Mouse (Mus musculus): ENCODE data around the gene Strap.
"Not testable (repeated sequence)": the region's sequence is repeated elsewhere in the genome, so short reads cannot be mapped to it uniquely, and the experiment has no call there.

The Strap gene

DNA sequence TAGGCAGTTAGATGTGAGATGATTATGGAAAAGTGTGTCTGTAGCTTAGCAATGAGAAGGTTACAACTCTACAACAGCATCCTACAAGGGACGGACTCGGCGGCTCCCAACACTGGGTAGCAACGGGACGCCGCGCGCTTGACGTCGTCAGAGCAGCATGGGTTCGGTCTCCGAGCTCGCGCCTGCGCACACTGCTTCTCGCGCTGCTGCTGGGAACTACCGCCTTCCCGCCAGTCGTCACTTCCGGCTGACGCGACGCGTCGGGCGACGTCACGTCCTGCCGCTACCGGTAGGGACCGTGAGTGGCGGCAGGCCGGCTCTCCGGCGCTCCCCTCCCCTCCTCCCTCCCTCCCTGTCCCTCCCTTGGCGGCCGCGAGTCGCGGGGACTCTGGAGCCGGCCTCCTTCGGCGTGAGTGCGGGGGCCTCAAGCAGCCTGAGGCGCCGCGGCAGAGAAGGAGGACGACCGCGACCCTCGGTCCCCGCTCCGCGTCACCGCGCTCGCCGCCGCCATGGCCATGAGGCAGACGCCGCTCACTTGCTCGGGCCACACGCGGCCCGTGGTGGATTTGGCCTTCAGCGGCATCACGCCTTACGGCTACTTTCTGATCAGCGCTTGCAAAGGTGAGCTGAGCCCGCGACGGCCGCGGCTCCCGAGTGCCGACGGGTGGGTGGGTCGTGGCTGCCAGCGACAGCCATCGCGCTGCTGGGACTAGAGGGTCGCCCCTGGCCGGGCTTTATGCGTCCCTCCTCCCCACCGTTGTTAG, at the start of gene Strap:
Gene Strap (plus strand): TSS at position 233 of the 764 bp plus-strand sequence.
- in situ Hi-C loops (cut with MboI, MseI), result loop anchor here (5.0 kb wide), 1 partner anchor 328 kb away; no protein-coding TSS in a partner anchor

DNA sequence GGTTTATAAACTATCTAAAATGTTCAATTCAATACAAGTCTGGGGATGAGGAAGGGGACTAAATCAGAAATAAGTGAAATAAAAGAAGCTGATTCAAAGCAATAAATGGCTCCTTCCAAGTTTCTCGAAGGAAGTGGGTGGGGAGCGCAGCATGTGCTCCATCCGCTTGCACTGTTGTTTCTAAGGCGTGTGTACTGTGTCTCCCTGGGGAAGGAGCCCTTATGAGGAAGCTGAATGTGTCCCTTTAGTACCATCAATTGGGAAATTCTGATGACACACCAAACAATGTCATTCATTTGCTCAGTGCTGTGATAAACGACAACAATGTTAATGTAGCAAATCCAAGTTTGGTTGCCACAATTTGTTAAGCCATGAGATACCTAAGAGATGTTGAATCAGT, 47.2 kb upstream of the Strap start:
- in situ Hi-C loops (cut with MboI, MseI), result loop anchor here (25.0 kb wide), 1 partner anchor 1675 kb away; no protein-coding TSS in a partner anchor

DNA sequence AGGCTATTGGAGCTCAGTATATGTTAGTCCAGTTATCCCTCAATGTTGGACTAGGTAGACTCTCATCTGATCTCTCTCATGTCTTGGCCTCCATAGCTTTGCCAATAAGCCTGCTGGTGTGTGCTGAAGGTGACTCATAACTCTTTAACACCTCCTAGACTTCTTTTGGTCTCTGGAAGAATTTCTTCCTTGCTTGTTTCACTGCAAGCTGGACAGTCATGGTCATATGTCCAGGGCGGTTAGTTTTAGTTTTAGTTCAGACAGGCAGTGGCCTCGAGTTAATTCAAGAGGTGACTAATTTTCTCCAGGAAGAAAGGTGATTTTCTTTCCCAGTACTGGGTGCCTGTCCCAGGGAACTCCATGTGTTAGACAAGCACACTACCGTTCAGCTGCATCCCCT, 46.8 kb upstream of the Strap start:
- in situ Hi-C loops (cut with MboI, MseI), result loop anchor here (25.0 kb wide), 1 partner anchor 1676 kb away; no protein-coding TSS in a partner anchor

DNA sequence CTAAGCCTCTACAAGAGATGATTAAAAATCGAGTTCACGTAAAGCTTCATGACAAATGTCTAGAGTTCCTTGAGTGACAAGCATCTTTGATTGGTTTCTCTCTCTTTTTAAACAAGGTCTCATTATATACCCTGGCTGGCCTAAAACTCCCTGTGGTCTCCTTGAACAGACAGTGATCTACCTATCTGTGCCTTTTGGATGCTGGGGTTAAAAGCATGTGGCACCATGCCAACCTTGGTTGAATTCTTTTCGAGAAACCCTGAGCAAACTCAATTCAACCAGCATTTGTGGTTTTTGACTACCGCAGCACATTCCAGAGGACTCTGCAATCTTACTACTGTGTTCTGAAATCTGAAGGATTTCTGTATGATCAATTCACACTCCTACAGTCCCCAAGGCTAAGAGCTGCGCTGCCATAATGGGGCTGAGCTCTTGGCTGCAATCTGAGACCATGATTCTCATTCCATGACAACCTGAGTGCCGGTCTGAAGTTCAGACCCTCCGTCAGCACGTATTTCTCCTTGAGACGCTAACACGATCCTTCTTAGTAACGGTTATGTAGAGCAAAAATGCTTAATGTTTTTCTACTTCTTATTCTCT, 46.3 kb upstream of the Strap start:
- in situ Hi-C loops (cut with MboI, MseI), result loop anchor here (25.0 kb wide), 1 partner anchor 1676 kb away; no protein-coding TSS in a partner anchor

DNA sequence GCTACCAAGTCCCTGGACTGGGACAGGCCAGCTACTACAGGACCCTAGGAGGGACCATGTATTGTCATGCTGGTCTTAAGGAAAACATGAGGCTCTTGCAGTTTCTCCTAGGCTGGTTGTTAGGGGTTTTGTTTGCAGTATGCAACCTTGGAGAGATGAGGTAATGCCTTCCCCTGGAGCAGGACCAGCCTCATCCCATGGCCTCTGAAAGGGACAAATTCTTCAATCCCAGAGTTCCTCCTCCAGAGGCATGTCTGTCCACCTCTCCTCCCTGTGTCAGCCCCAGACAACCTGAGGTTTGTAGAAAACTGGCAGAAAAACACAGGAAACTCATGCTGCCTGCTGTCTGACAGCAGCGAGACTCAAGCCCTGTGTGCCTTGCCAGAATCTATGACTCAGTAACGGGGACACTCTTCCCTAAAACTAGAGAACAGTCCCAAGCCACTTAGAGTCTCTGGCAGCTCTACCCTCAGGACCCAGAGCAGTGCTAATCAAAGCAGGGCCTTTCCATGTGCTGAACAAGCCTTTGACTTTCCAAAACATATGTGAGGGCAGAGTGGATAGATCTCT, 44.2 kb upstream of the Strap start:
- in situ Hi-C loops (cut with MboI, MseI), result loop anchor here (25.0 kb wide), 1 partner anchor 1678 kb away; no protein-coding TSS in a partner anchor

DNA sequence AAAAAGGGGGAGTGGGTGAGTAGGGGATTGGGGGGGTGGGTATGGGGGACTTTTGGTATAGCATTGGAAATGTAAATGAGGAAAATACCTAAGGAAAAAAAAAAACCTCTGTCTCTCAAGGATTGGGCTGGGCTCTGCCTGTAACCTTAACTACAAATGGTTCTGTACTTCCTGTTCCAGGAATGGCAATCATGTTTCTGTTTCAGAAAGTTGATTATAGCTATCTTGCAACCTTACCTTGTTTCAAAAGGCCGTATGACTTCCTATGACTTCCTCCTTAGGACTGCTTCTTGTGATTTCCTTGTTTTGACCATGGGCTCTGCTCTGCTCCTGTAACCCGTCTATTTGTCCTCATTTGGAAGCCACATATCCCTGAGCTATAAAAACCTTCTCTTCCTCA, 40.6 kb upstream of the Strap start:
- in situ Hi-C loops (cut with MboI, MseI), result loop anchor here (25.0 kb wide), 1 partner anchor 1682 kb away; no protein-coding TSS in a partner anchor

DNA sequence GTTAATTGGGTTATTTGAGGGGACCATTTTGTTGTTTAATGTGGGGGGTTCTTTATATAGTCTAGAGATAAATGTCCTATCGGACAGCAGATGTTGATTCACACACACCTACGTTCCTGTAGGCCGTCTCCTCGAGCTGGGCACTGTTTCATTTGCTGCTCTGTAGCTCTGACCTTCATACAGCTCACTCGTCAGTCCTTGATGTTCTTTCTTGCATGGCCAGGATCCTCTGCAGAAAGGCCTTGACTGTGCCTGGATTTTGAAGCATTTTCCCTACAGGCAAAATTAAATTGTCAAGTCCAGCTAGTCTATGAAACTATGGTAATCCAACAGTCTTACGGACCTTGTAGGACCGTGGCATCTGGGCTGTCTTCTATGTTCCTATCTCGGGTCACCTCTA, 39.8 kb upstream of the Strap start:
- in situ Hi-C loops (cut with MboI, MseI), result loop anchor here (25.0 kb wide), 1 partner anchor 1683 kb away; no protein-coding TSS in a partner anchor

DNA sequence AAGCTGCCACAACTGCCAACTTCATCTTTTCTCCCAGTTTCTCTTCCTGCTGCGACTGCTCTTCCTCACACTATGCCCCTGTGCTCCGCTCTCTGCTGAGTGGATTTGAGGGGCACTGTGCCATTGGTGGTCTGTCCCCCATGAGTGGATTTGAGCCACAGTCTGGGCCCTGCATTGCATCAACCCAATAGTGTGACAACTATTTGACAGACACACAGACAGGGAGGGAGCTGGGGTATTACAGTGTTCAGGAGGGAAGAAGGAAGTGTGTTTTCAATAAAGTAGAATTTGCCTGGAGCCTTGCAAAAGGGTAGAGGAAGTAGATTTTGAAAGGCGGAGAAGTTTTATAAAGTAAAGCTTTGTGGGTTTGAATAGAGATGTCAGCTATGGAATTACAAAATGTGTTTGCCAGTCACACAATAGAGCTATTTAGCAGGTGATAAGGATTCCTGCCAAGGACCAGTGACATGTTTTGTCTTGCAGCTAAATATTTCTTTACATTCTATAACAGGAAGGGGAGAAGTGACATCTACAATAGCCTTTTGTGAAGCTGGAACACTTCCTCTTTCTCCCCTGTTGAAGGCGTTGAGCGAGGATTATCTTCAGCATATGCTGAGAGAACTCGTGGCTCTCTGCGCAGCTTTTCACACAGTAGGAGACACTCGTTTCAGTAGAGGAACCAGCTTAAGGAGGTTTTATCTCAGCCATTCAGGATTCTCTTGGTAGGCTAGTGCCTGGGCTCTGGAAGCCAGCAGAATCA, 38.3 kb upstream of the Strap start:
- in situ Hi-C loops (cut with MboI, MseI), result loop anchor here (25.0 kb wide), 1 partner anchor 1684 kb away; no protein-coding TSS in a partner anchor

DNA sequence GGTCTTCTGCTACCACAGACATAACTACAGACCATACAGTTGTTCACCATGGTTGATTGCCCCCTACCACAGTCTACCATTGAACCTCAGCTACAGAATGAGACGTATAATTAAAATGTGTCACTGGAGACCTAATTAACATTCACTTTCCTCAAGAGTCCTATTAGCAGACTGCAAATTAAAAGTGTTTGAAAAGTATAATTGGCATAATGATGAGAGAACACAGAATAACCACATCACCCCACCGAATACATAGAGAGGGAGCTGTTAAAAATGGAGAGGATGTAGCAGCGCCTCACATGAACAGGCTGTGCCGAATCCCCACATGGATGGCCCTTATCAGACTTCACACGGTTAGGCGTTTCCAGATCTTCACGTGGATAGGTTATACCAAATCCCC, 35.4 kb upstream of the Strap start:
- in situ Hi-C loops (cut with MboI, MseI), result loop anchor here (25.0 kb wide), 1 partner anchor 1687 kb away; no protein-coding TSS in a partner anchor

DNA sequence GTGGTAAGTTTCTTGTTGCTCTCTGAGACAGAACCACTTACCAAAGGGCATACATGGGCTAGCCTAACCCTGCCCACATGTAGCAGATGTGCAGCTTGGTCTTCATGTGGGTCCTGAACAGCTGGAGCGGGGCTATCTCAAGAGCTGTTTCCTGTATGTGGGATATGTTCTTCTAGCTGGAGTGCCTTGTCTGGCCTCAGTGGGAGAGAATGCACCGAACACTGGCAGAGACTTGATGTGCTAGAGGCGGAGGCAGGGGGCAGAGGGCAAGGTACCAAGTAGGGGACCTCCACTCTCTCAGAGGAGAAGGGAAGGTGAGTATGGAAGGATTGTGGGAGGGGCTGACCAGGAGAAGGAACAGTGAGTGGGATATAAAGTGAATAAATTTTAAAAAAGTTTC, 32.7 kb upstream of the Strap start:
- in situ Hi-C loops (cut with MboI, MseI), result no loop called here

DNA sequence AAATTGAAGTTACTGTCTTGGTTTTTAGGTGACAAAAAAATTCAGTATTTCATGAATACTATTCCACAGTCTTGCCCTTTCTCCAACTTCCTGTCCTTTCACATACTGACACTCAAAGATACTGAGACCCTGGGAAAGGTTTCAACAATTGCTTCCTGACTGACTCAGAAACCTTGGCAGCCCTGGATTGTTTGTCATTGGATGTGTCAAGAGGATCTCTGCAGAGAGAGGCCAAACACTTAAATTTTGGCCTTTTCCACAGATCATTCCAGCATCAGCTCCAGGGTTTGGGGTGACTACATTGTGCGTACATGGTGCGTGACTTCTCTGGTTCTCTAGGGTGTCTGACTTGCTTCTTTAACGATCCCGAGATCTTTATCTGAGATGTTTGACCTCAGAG, 32.0 kb upstream of the Strap start:
- in situ Hi-C loops (cut with MboI, MseI), result no loop called here

DNA sequence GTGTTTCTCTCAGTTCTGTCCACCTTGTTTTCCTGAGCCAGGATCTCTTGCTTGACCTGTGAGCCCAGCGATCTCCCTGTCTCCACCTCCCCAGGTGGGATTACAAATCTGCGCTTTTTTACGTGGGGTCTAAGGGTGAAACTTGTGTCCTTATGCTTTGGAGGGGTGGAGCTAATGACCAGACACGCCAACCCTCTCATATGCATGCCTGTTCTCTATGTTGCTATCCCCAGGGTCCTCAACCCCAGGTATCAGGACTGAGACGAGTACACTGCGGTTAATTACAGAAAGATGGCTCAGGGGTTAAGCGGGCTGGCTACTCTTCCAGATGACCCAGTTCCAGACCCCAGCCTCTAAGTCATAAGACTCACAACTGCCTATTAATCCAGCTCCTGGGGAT, 31.4 kb upstream of the Strap start:
- in situ Hi-C loops (cut with MboI, MseI), result no loop called here

DNA sequence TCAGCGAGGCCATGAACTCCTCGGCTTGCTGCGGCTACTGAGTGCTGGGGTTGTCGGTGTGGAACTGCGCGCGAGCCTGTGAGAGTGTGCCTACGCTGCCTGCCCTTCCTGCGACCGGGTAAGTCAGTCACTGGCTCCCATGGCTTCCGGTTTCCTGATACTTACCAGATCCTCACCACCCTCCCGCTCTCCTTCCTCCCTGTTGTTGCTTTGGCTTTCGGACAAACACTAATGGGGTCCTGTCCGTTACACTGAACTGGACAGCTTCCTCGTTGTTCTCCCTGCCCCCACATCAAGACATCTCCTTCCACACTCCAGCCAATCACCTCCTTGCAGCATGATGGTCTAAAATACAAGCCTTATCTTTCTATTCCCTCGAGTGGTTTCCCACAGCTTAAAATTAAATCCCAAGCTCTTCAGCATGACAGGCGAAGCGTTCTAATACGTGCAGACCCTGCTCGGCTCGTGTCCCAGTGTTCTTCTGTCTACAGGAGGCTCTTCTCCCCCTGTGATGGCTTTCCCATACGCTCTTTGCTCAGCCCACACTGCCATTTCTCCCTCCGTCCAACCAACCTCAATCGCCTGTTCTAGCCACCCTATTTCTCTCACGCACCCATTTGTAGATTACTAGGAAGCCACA, 30.5 kb upstream of the Strap start:
- in situ Hi-C loops (cut with MboI, MseI), result no loop called here

DNA sequence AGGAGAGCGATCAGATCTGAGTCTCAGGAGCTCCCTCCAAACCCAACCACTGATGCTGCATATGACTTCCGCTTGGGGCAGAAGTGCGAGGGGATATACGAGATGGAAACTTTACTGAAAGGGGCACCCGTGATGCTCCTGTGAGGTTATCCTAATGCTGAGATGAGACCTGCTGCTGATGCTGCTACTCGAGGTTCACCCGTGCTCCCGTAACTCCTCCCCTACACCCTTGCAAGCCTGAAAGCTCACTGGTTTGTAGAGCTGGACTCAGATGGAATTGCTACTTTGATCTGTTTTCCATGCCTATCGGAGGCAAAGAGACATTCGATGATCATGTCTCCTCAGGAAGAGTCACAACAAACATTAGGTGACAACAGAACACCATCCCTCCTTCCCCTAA, 28.7 kb upstream of the Strap start:
- in situ Hi-C loops (cut with MboI, MseI), result no loop called here

DNA sequence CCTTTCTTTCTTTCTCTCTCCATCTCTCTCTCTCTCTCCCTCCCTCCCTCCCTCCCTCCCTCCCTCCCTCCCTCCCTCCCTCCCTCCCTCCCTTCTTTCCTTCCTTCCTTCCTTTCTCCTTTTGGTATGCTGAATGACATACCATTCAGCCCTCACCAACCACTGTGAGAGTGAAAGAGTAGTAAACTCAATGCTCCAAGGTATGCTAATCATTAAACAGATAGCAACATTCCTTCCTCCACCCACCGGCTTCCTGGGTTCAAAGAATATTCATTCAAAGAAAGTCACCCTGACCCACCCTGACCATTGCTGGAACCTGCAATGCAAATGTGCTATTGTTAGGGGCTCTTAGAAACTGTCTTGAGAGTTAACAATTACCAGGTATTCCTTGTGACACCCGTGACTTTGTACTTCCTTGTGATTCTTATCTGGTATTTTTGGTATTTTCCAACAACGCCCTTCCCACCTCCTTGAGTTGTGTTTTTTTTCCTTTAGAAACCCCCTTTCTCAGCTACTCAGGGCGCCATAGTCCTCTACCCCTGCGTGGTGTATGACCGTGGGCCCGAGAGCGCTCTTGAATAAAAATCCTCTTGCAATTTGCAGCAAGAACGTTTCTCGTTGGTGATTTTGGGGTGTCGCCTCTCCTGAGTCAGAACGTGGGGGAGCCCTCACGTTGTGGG, 26.0 kb upstream of the Strap start:
- in situ Hi-C loops (cut with MboI, MseI), result not testable (repeated sequence)

DNA sequence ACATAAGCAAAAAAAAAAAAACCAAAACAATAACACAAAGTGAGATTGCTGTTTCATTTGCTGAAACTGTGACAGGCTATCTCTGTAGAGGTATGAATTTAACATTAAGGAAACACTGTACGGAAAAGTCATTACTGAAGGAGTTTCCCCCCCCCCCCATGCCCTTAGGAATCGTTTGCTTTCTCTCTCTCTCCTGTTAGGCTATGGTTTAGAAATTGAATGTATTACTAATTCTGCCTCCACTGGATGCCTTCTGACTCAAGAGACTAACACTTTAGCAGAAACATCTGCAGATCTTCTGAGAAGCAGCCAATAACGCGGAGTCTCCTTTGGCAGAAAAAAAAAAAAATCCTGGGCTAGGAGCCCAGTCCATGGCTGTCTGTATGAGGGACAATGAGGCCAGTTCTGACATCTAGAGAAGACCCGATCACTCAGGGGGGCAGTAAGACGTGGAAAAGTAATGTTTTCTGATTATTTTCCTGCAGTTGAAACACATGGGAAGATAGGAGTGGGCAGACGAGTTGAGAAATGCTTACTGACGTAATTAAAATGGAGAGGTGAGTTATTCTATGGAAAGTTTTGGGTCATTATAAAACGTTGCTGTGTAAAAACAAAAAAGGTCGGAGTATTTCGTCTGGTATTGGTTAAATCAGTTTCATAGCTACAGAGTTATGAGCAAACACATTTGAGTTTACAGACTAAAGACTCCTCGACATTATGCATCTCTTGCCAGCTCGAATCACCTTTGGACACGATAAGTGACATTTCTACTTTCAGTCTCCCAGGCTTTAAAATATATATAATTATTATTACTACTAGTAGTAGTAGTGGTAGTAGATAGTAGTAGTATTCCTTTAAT, 24.5 kb upstream of the Strap start:
- in situ Hi-C loops (cut with MboI, MseI), result no loop called here

DNA sequence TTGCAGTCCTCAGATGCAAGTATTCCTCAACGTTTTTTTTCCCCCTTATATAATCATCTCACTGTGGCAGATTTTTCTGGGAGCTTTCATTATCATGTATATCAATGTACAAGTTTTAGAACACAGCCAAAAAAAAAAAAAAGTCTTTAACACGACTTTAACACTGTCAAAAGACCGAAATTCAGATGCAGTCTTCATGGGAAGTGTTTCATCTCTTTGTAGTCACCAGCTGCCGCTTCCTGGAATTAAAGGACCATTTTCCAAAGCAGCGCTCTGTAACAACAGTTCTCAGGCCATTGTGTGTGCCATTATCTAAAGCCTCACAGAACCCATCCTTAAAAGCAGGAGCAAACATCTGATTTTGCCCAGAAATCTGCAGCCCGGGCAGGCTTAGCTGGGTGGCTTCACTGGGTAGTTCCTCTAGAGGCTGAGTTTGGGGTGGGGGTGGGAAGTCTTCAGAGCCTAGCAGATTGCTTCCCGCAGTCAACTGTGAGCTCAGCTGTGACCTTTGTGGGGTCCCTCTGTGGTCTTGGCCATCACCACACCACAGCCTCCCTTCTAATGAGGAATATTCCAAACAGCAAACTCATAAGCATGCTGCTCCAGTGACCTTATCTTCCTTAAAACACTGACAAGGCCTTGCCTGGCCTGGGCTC, 22.1 kb upstream of the Strap start:
- in situ Hi-C loops (cut with MboI, MseI), result no loop called here

DNA sequence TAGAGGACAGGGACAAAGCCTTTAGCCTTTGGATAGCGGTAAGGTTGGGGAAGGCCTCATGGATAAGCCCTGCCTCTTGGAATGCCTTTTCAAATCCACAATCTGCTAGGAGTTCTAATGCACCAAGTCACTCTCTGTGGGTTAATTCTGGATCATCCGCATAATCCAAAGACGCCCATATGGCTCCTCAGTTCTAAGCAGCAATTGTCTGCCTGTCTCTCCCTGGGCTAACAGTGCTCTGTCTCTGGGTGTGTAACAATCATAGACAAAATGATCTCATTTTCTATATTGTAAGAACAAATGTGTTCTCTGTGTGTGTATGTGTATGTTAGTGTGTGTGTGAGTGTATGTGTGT, 21.6 kb upstream of the Strap start:
- in situ Hi-C loops (cut with MboI, MseI), result no loop called here

DNA sequence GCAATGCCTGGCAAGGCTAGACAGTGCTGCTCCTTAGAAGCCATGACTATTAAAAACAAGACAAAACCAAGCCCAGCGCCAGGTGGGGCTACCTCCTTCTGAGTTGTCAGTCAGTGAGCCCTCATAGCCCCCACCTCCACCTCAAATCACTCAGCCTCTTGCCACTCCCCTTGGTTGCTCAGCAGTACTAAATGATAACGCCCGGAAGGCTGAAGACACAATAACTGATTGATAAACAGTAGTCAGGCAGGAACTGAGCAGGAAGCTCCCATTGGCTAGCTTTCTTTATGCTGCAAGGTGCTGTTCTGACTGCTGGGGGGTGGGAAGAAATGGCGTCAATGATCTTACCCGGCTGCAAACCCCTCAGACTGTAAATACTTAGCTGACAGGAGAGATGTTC, 18.1 kb upstream of the Strap start:
- in situ Hi-C loops (cut with MboI, MseI), result no loop called here
